Mouse (Mus musculus): Measurements from ENCODE around the gene Fbxo9. TPM values are rescaled to one million over a fixed set of nuclear protein-coding genes. Genes with fewer than 3 reads are reported as not detected.

Fbxo9 gene
- polyA plus RNA-seq, 1 experiment = 20.3 TPM

DNA sequence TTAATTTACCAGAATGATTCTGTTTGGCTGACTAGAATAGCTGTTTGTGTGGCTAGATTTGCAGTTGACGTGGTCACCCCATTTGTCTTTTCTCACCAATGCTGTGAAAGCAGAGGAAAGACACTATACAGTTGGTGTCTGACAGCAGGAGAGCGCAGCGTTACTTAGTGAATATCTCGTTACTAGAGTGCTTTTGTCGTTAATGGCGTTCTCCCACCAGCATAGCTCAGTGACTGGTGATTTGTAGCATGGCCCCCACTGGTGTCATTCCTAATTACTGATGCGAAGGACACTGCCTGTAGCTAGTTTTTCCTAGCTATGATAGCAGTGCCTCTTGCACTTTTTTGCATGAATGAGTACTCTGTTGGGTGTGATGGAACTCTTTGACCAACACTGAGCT lies 26.8 kb upstream of the Fbxo9 start:
- Histone ChIP-seq H3K36me3 (ENCODE audit: control insufficient read depth) (peaks cover 16% of the 10 kb centered on the region), H3K9me3 (ENCODE audit: control insufficient read depth, low read length) (no peaks in the 10 kb centered on the region), H3K27me3 (ENCODE audit: control insufficient read depth) (no peaks in the 10 kb centered on the region), H3K4me3 (replicated peaks) (no peak overlapping the region), H3K4me1 (ENCODE audit: control insufficient read depth) (peaks cover 5% of the 10 kb centered on the region)
- no peak for TF ChIP-seq TAL1 (IDR thresholded peaks at IDR 0.05; ENCODE audit: low read length)
- no peak for TF ChIP-seq GATA1 (IDR thresholded peaks at IDR 0.05; ENCODE audit: low read length)

- Histone ChIP-seq H3K36me3 (ENCODE audit: control insufficient read depth) (peaks cover 3% of the 10 kb centered on the region; the same call in 1 of the 2 replicates), H3K4me3 (replicated peaks) (no peak overlapping the region), H3K27me3 (ENCODE audit: control insufficient read depth) (no peaks in the 10 kb centered on the region), H3K9me3 (ENCODE audit: control insufficient read depth, low read length) (no peaks in the 10 kb centered on the region), H3K4me1 (ENCODE audit: control insufficient read depth) (no peaks in the 10 kb centered on the region; the same call in 1 of the 2 replicates)
- TF ChIP-seq GATA1 (IDR thresholded peaks at IDR 0.05; ENCODE audit: low read length) (no peak), TAL1 (IDR thresholded peaks at IDR 0.05; ENCODE audit: low read length) (no peak)
Observed at GRCm38 (mm10) chr9:78126643-78127042, 17.8 kb upstream of the Fbxo9 start.

DNA sequence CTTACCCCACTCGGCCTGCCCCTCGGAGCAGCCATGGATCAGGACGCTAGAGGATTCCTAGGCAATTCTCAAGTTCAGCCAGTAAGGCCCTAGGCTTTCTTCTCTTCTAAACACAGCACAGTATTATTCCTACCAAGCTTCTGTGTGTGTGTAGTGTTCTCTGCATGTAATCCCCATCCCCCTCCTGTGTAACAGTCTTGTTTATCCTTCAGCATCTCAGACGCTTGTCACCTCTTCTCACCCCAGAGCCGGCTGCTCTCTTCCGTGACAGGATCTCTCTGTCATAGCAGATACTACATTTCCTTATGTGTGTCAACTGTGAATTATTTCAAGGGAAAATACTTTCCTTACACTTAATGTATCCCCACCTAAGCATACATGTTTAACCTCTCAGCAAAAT lies 17.1 kb upstream of the Fbxo9 start:
- H3K27me3 ChIP-seq (ENCODE audit: control insufficient read depth) = no peaks in the 10 kb centered on the region
- H3K4me1 ChIP-seq (ENCODE audit: control insufficient read depth) = no peaks in the 10 kb centered on the region; the same call in 1 of the 2 replicates
- TF ChIP-seq TAL1 (IDR thresholded peaks at IDR 0.05; ENCODE audit: low read length) = no peak
- TF ChIP-seq GATA1 (IDR thresholded peaks at IDR 0.05; ENCODE audit: low read length) = no peak
- H3K36me3 ChIP-seq (ENCODE audit: control insufficient read depth) = no peaks in the 10 kb centered on the region; the same call in 1 of the 2 replicates
- H3K4me3 ChIP-seq (replicated peaks) = no peak overlapping the region
- no peaks in the 10 kb centered on the region for H3K9me3 ChIP-seq (ENCODE audit: control insufficient read depth, low read length)

DNA sequence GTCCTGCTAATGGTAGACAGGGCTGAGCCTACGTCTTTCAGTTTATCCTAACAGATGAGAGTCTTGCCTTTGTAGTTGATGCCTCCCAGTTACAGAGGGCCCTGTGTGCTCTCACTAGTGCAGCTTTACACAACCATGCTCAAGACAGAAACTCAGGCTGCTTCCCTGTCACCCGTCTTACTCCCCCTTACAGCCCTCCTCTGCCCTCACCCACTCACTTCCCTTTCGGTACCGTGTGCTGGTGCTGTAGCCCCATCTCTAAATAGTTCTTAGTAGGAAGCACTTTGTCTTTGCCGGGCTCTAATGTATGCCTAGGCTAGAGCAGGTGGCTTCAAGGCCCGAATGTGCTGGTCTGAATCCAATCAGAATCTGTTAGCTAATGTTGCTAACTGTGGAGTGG lies 15.4 kb upstream of the Fbxo9 start:
- H3K4me1 ChIP-seq (ENCODE audit: control insufficient read depth) = no peaks in the 10 kb centered on the region; the same call in 1 of the 2 replicates

DNA sequence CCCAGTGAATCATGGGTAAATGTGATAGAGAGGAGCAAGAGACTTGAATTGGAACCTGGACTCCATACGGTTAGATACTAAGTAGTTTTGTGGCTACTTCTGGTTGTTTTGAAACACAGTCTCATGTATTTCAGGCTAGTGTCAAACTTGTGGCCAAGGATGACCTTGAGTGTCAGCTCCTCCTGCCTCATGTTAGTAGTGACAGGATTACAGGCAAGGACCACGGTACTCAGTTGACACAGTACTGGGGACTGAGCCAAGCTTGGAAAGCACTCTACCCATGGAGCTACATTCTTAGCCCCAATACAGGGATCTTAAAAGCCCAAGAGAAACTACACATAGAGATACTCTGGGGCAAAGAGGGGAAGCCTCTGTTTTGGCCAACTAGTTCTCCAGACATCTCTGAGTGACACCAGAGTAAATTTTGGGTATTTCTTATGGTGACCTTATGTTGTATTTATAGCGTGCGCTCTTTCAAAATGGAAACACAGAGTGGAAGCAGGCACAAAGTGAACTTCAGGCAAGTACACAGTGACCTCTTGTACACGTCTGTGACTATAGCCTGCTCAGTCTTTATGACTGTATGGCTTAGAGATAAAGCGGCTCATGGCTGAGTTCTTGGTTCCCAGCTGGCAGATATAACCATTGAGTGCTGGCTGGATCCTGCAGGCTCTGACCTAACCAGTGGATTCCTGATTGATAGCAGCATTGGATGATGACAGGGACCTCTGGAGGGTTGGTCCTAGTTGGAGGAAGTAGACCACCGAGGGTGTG lies 14.3 kb upstream of the Fbxo9 start:
- 0 out of 2 replicates have a peak, but pooled peaks cover 2% of the 10 kb centered on the region for H3K36me3 ChIP-seq (ENCODE audit: control insufficient read depth)
- H3K4me1 ChIP-seq (ENCODE audit: control insufficient read depth) = peaks cover 2% of the 10 kb centered on the region
- no peaks in the 10 kb centered on the region for H3K9me3 ChIP-seq (ENCODE audit: control insufficient read depth, low read length)
- H3K27me3 ChIP-seq (ENCODE audit: control insufficient read depth) = no peaks in the 10 kb centered on the region
- no peak overlapping the region for H3K4me3 ChIP-seq (replicated peaks)
- no peak for TF ChIP-seq TAL1 (IDR thresholded peaks at IDR 0.05; ENCODE audit: low read length)
- no peak for TF ChIP-seq GATA1 (IDR thresholded peaks at IDR 0.05; ENCODE audit: low read length)

More for the DNA sequence above, 15.4 kb upstream of the Fbxo9 start:
- TF ChIP-seq TAL1 (IDR thresholded peaks at IDR 0.05; ENCODE audit: low read length) (no peak), GATA1 (IDR thresholded peaks at IDR 0.05; ENCODE audit: low read length) (no peak)
- Histone ChIP-seq H3K9me3 (ENCODE audit: control insufficient read depth, low read length) (no peaks in the 10 kb centered on the region), H3K27me3 (ENCODE audit: control insufficient read depth) (no peaks in the 10 kb centered on the region), H3K36me3 (ENCODE audit: control insufficient read depth) (no peaks in the 10 kb centered on the region), H3K4me3 (replicated peaks) (no peak overlapping the region)

GRCm38 (mm10) chr9:78121985-78122384 lies 13.1 kb upstream of the Fbxo9 start:
- Histone ChIP-seq H3K4me3 (replicated peaks) (no peak overlapping the region), H3K27me3 (ENCODE audit: control insufficient read depth) (no peaks in the 10 kb centered on the region), H3K36me3 (ENCODE audit: control insufficient read depth) (0 out of 2 replicates have a peak, but pooled peaks cover 2% of the 10 kb centered on the region), H3K4me1 (ENCODE audit: control insufficient read depth) (peaks cover 13% of the 10 kb centered on the region), H3K9me3 (ENCODE audit: control insufficient read depth, low read length) (no peaks in the 10 kb centered on the region)
- TF ChIP-seq GATA1 (IDR thresholded peaks at IDR 0.05; ENCODE audit: low read length) (no peak), TAL1 (IDR thresholded peaks at IDR 0.05; ENCODE audit: low read length) (no peak)

DNA sequence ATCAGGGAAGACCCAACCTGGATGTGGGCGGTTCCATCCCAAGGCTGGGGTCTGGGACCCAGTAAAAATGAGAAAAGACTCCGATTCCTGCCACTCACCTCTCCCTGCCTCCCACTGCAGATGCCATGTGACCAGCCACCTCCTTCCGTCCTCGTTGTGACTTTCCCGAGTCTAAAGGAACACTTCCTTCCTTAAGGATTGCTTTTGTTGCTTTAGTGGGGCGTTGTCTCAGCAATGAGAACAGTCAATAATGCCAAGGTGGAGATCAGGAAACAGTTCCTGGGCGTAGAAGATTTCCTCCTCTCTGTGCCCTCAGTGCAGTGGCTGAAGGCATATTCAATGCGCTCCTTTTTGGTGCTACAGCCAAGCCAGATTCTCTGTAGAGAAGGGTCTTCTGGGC lies 12.5 kb upstream of the Fbxo9 start:
- no peak overlapping the region for H3K4me3 ChIP-seq (replicated peaks)
- TF ChIP-seq TAL1 (IDR thresholded peaks at IDR 0.05; ENCODE audit: low read length) (no peak), GATA1 (IDR thresholded peaks at IDR 0.05; ENCODE audit: low read length) (no peak)
- peaks cover 6% of the 10 kb centered on the region for H3K36me3 ChIP-seq (ENCODE audit: control insufficient read depth)
- H3K9me3 ChIP-seq (ENCODE audit: control insufficient read depth, low read length) = no peaks in the 10 kb centered on the region
- H3K4me1 ChIP-seq (ENCODE audit: control insufficient read depth) = peaks cover 13% of the 10 kb centered on the region
- H3K27me3 ChIP-seq (ENCODE audit: control insufficient read depth) = no peaks in the 10 kb centered on the region

DNA sequence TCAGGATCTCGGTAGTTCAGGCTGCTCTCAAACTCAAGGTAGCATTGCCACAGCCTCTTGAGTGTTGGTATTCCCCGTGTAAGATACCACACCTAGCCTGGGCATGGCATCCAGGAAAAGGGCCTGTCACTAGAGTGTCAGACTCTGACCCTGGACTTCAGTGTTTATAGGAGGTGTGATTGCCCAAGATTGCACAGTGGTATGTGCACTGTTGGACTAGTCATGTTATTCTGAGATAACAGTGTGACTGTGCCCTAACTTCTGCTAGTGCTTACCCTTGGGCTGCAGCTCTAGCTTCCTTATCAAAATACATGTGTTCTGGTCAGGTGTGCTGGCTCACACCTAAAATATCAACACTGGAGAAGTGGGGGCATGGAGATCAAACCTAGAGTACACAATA lies 8.8 kb upstream of the Fbxo9 start:
- no peak overlapping the region for H3K4me3 ChIP-seq (replicated peaks)
- peaks cover 31% of the 10 kb centered on the region for H3K4me1 ChIP-seq (ENCODE audit: control insufficient read depth)
- TF ChIP-seq TAL1 (IDR thresholded peaks at IDR 0.05; ENCODE audit: low read length) (no peak), GATA1 (IDR thresholded peaks at IDR 0.05; ENCODE audit: low read length) (no peak)
- no peaks in the 10 kb centered on the region for H3K27me3 ChIP-seq (ENCODE audit: control insufficient read depth)
- no peaks in the 10 kb centered on the region for H3K9me3 ChIP-seq (ENCODE audit: control insufficient read depth, low read length)
- H3K36me3 ChIP-seq (ENCODE audit: control insufficient read depth) = peaks cover 6% of the 10 kb centered on the region

DNA sequence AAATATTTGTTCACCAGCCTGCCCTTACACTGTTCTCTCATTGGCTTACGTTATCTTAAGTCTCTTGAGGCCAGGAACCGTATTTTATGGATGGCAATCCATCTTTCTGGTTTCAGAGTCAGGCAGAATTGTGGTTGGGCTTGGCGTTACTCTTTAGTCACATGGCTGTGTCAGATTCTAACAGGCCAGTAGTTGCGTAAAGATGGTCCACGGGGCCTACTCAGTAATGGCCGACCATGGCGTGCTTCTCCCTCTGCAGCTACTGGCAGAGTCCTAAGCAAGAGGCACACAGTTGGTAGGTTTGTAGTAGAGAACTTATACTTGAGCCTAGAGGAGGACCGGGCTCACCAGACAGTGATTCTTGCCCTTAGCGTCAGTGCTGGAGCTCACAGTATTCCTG lies 6.9 kb upstream of the Fbxo9 start:
- Histone ChIP-seq H3K36me3 (ENCODE audit: control insufficient read depth) (peaks cover 6% of the 10 kb centered on the region), H3K4me1 (ENCODE audit: control insufficient read depth) (peaks cover 34% of the 10 kb centered on the region), H3K4me3 (replicated peaks) (no peak overlapping the region), H3K27me3 (ENCODE audit: control insufficient read depth) (no peaks in the 10 kb centered on the region), H3K9me3 (ENCODE audit: control insufficient read depth, low read length) (no peaks in the 10 kb centered on the region)
- TF ChIP-seq GATA1 (IDR thresholded peaks at IDR 0.05; ENCODE audit: low read length) = no peak

All from erythroblast, embryonic 14.5 days (primary cell).